Mouse (Mus musculus) spleen, adult 10 weeks (tissue): ENCODE measurements around the gene Gm21083. TPM values are rescaled to one million over a fixed set of nuclear protein-coding genes. Genes with fewer than 3 reads are reported as not detected.

ENCODE experiments used
- polyA plus RNA-seq: library from polyadenylated mRNA; stranded (reverse); fragments of 350-450 nt; fragmentation: Illumina TruSeq; extraction: RNeasy Lipid Tissue Mini Kit (QIAGEN cat#74804); gene quantifications from one replicate; pipeline ENCODE4 v1.2.3, GENCODE M21; 2015; ENCODE audit warnings: low replicate concordance; ENCODE audit not compliant: insufficient read depth

Gm21083 gene
- not detected for polyA plus RNA-seq

GRCm38 (mm10) chr5:15577033-15577432, at the start of gene Gm21083:
TSS of gene Gm21083 (plus strand) at chr5:15577333.

DNA sequence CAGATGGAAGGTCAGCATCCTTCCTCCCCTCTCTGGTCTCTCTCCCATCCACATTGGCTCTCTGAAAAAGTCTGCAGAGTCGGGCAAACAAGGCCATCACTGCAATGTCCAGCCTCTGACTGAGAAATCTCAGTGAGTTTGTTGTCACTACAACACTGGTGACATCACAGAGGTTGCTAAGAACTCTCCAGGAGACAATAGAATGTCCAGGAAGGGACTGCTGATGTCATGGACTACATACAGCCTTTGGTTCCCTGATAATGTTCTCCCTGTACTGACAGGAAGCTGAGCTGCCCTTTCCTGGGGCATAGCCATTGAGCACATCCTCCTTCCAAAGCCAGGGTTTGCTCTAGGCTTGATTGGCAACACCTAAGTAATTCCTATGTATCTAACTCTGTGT, 48.0 kb upstream of the Gm21083 start, which contains the start of gene Gm21190:
Gene Gm21190, minus strand, starts transcription at position 101 of the 400 bp plus-strand sequence.

GRCm38 (mm10) chr5:15618764-15619163, 41.6 kb downstream of the Gm21083 start, which contains the start of gene Speer4d:
TSS of gene Speer4d (plus strand) at chr5:15619064.

Other genes starting within 250 kb of the Gm21083 start
- gene Gm21149, start 100.8 kb upstream of the Gm21083 start, polyA plus RNA-seq = not detected
- gene Gm21190, start 48.1 kb upstream of the Gm21083 start, polyA plus RNA-seq = not detected
- gene Speer4d, start 41.7 kb downstream of the Gm21083 start, polyA plus RNA-seq = not detected
- gene 4930572O03Rik, start 79.7 kb downstream of the Gm21083 start, polyA plus RNA-seq = not detected
- gene Speer4c, start 136.9 kb downstream of the Gm21083 start, polyA plus RNA-seq = not detected